19 mouse cellular contexts compared by ENCODE assay signal in genomic region chrX:96117366-96117765, GRCm38 (mm10).
"Had no signal": no experiment of that assay in that cellular context is flagged by ENCODE, and none has a peak within 500 bp of the region (broad histone marks: within the 10 kb centered on the region; RNA-seq: fewer than 3 reads in every experiment).

No protein-coding gene starts in this region.

- H3K27ac ChIP-seq: layer of hippocampus, adult 2 months; limb, embryonic 10.5 days; limb, embryonic 13.5 days; liver, embryonic 12.5 days; liver, embryonic 15.5 days; lung, embryonic 15.5 days; midbrain, embryonic 12.5 days; midbrain, embryonic 15.5 days; stomach, embryonic 15.5 days had no signal

- H3K36me3 ChIP-seq: limb, embryonic 10.5 days; limb, embryonic 13.5 days; liver, embryonic 15.5 days; lung, embryonic 15.5 days; midbrain, embryonic 12.5 days; midbrain, embryonic 15.5 days; stomach, embryonic 15.5 days had no signal

- H3K9ac ChIP-seq: limb, embryonic 13.5 days; liver, embryonic 12.5 days; liver, embryonic 15.5 days; lung, embryonic 15.5 days; midbrain, embryonic 12.5 days; midbrain, embryonic 15.5 days; stomach, embryonic 15.5 days had no signal

- DNase-seq: kidney, adult 18-20 months; kidney, adult 9 months; kidney, postnatal 14 days; layer of hippocampus, adult 9-11 months; liver; lung, adult 18-20 months; lung, postnatal 10 days; lung, postnatal 36 days; thymus, adult 18-20 months; thymus, postnatal 36 days had no signal

- H3K4me2 ChIP-seq: limb, embryonic 13.5 days; liver, embryonic 12.5 days; liver, embryonic 15.5 days; lung, embryonic 15.5 days; midbrain, embryonic 12.5 days; midbrain, embryonic 15.5 days; stomach, embryonic 15.5 days had no signal

- ATAC-seq: liver, embryonic 12.5 days; midbrain, embryonic 15.5 days had no signal

- H3K27me3 ChIP-seq: limb, embryonic 13.5 days; liver, embryonic 12.5 days; liver, embryonic 15.5 days; lung, embryonic 15.5 days; midbrain, embryonic 12.5 days; midbrain, embryonic 15.5 days; stomach, embryonic 15.5 days had no signal

- H3K9me3 ChIP-seq: limb, embryonic 10.5 days; limb, embryonic 13.5 days; liver, embryonic 12.5 days; liver, embryonic 15.5 days; lung, embryonic 15.5 days; midbrain, embryonic 12.5 days; midbrain, embryonic 15.5 days; stomach, embryonic 15.5 days had no signal

- H3K4me1 ChIP-seq: limb, embryonic 10.5 days; limb, embryonic 13.5 days; liver, embryonic 12.5 days; liver, embryonic 15.5 days; lung, embryonic 15.5 days; midbrain, embryonic 12.5 days; midbrain, embryonic 15.5 days; stomach, embryonic 15.5 days had no signal

- H3K4me3 ChIP-seq: layer of hippocampus, adult 2 months; limb, embryonic 10.5 days; limb, embryonic 13.5 days; liver, embryonic 12.5 days; liver, embryonic 15.5 days; lung, embryonic 15.5 days; midbrain, embryonic 12.5 days; midbrain, embryonic 15.5 days; stomach, embryonic 15.5 days had no signal
